ENCODE assay signal across 24 mouse cellular contexts in the genomic region with DNA sequence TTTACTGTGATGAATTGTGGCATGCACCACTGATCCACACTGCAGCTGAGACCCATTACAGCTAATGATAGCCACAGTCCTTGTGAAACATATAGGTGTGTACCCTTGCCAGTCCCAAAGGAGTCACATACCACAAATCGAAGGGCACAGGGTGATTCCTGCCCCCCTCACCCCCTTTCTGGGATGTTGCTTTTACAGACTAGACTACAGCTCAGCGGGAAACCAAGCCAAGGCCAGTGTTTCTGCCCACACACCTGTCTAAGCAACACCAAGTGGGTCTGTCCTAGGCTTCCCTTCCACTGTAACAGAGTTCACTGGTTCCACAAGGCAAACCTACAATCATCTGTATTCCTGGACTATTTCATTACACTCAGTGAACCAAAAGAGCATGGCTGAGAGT.
DNase-seq lines count a peak whose midpoint lies in the region; ATAC-seq and TF ChIP-seq lines count a peak whose summit lies in the region.
"Had no signal": no experiment of that assay in that cellular context is flagged by ENCODE, and none has a peak within 500 bp of the region (broad histone marks: within the 10 kb centered on the region; RNA-seq: fewer than 3 reads in every experiment).

No protein-coding gene starts in this region.

- H3K4me1 ChIP-seq in midbrain, embryonic 10.5 days: peaks cover 6% of the 10 kb centered on the region
- H3K4me1 ChIP-seq in midbrain, postnatal 0 days (ENCODE audit: insufficient read depth, low read length): no peaks in the 10 kb centered on the region; the same call in 1 of the 2 replicates
- peaks cover 50% of the 10 kb centered on the region for H3K4me1 ChIP-seq in forebrain, embryonic 15.5 days
- peaks cover 39% of the 10 kb centered on the region for H3K4me1 ChIP-seq in hindbrain, embryonic 16.5 days (ENCODE audit: control insufficient read depth, insufficient read depth, low read depth, low read length)
- H3K4me1 ChIP-seq: embryonic facial prominence, embryonic 12.5 days; heart, embryonic 13.5 days had no signal

- peaks cover 60% of the 10 kb centered on the region for H3K36me3 ChIP-seq in midbrain, embryonic 10.5 days
- H3K36me3 ChIP-seq in midbrain, postnatal 0 days (ENCODE audit: insufficient read depth, low read length): no peaks in the 10 kb centered on the region
- no peaks in the 10 kb centered on the region for H3K36me3 ChIP-seq in forebrain, embryonic 15.5 days
- no peaks in the 10 kb centered on the region for H3K36me3 ChIP-seq in hindbrain, embryonic 16.5 days (ENCODE audit: control insufficient read depth, insufficient read depth, low read length)
- H3K36me3 ChIP-seq: heart, embryonic 13.5 days had no signal

- TF ChIP-seq CTCF in midbrain, postnatal 0 days (IDR thresholded peaks at IDR 0.05): no peak

- DNase-seq in cerebellum, postnatal 10 days: peak; percentile 51 to 54
- DNase-seq in cerebellum, adult 8-10 months: no peak
- no peak for DNase-seq in midbrain, embryonic 10.5 days (ENCODE audit: low spot score)
- DNase-seq in midbrain, postnatal 0 days (ENCODE audit: low spot score): no peak
- DNase-seq in lung, postnatal 4 days: no peak
- DNase-seq in urinary bladder, postnatal 4 days (ENCODE audit: low spot score in 2 of 2): no peak
- DNase-seq: adrenal gland, adult 2 months; gastrocnemius, postnatal 36 days; heart, adult 2 months; heart, postnatal 14 days; kidney, adult 11 months; kidney, postnatal 4 days; layer of hippocampus, adult 9-11 months; lung, embryonic 14.5 days; thymus, adult 18-20 months; thymus, postnatal 4 days had no signal

- H3K27ac ChIP-seq in midbrain, embryonic 10.5 days (replicated peaks): 0 out of 2 replicates have a peak overlapping the region, but pooled peaks have one; percentile 23
- H3K27ac ChIP-seq in midbrain, postnatal 0 days (ENCODE audit: low read depth, low read length): no peak overlapping the region
- H3K27ac ChIP-seq in forebrain, embryonic 15.5 days (replicated peaks): peak overlapping the region; percentile 58
- H3K27ac ChIP-seq in hindbrain, embryonic 16.5 days (ENCODE audit: low read depth, low read length): peak overlapping the region; percentile 37
- H3K27ac ChIP-seq: embryonic facial prominence, embryonic 12.5 days; heart, adult 2 months; heart, embryonic 13.5 days; limb, embryonic 15.5 days; liver, embryonic 14.5 days had no signal

- WGBS in midbrain, embryonic 10.5 days: 88% methylated on average over 2 of the region's 2 CpGs
- WGBS in midbrain, postnatal 0 days: 92% methylated on average over 2 of the region's 2 CpGs
- 76% methylated on average over 2 of the region's 2 CpGs for WGBS in forebrain, embryonic 15.5 days
- 55% methylated on average over 2 of the region's 2 CpGs for WGBS in hindbrain, embryonic 16.5 days

- no peaks in the 10 kb centered on the region for H3K27me3 ChIP-seq in midbrain, embryonic 10.5 days (ENCODE audit: low read depth, poor library complexity, severe bottlenecking)
- no peaks in the 10 kb centered on the region for H3K27me3 ChIP-seq in midbrain, postnatal 0 days (ENCODE audit: insufficient read depth, low read length)
- no peaks in the 10 kb centered on the region for H3K27me3 ChIP-seq in forebrain, embryonic 15.5 days
- H3K27me3 ChIP-seq in hindbrain, embryonic 16.5 days (replicated peaks; ENCODE audit: control insufficient read depth, insufficient read depth, low read length): no peaks in the 10 kb centered on the region
- H3K27me3 ChIP-seq: embryonic facial prominence, embryonic 12.5 days; heart, embryonic 13.5 days; limb, embryonic 15.5 days had no signal

- no peak for ATAC-seq in midbrain, postnatal 0 days (ENCODE audit: low FRiP score)
- no peak for ATAC-seq in forebrain, embryonic 15.5 days (replicated peaks)
- no peak for ATAC-seq in hindbrain, embryonic 16.5 days
- ATAC-seq: CD4-positive, CD25-positive, alpha-beta regulatory T cell, adult 4 months; Patski had no signal

- no peak overlapping the region for H3K9ac ChIP-seq in midbrain, postnatal 0 days (replicated peaks; ENCODE audit: low read length, poor library complexity, severe bottlenecking)
- H3K9ac ChIP-seq in forebrain, embryonic 15.5 days (replicated peaks): no peak overlapping the region
- H3K9ac ChIP-seq in hindbrain, embryonic 16.5 days (ENCODE audit: low read depth, low read length): no peak overlapping the region
- H3K9ac ChIP-seq: embryonic facial prominence, embryonic 12.5 days; heart, embryonic 13.5 days; limb, embryonic 15.5 days; liver, embryonic 14.5 days; lung, embryonic 14.5 days had no signal

- H3K4me2 ChIP-seq in midbrain, postnatal 0 days (ENCODE audit: low read depth, low read length, poor library complexity, severe bottlenecking): no peak overlapping the region
- H3K4me2 ChIP-seq in forebrain, embryonic 15.5 days (replicated peaks): no peak overlapping the region
- no peak overlapping the region for H3K4me2 ChIP-seq in hindbrain, embryonic 16.5 days (ENCODE audit: low read length)
- H3K4me2 ChIP-seq: embryonic facial prominence, embryonic 12.5 days; heart, embryonic 13.5 days; limb, embryonic 15.5 days; lung, embryonic 14.5 days had no signal

- H3K4me3 ChIP-seq in midbrain, embryonic 10.5 days: no peak overlapping the region
- H3K4me3 ChIP-seq in midbrain, postnatal 0 days (ENCODE audit: low read depth, low read length): no peak overlapping the region
- no peak overlapping the region for H3K4me3 ChIP-seq in forebrain, embryonic 15.5 days
- no peak overlapping the region for H3K4me3 ChIP-seq in hindbrain, embryonic 16.5 days (ENCODE audit: low read length)
- H3K4me3 ChIP-seq: embryonic facial prominence, embryonic 12.5 days; heart, adult 2 months; heart, embryonic 13.5 days; limb, embryonic 15.5 days had no signal

- no peaks in the 10 kb centered on the region for H3K9me3 ChIP-seq in midbrain, embryonic 10.5 days (replicated peaks)
- no peaks in the 10 kb centered on the region for H3K9me3 ChIP-seq in midbrain, postnatal 0 days (ENCODE audit: low read length)
- H3K9me3 ChIP-seq in forebrain, embryonic 15.5 days: no peaks in the 10 kb centered on the region
- H3K9me3 ChIP-seq in hindbrain, embryonic 16.5 days (ENCODE audit: control insufficient read depth, low read length): no peaks in the 10 kb centered on the region
- H3K9me3 ChIP-seq: embryonic facial prominence, embryonic 12.5 days; heart, embryonic 13.5 days; limb, embryonic 15.5 days had no signal

Comparison
In these comparisons a context has a peak if more than half of its experiments do, and no peak if none do; other contexts are left out.
1. DNase-seq: peak in cerebellum, postnatal 10 days (2 of 2); none in cerebellum, adult 8-10 months (single experiment), midbrain, embryonic 10.5 days (single experiment), midbrain, postnatal 0 days (single experiment), lung, postnatal 4 days (0 of 2) and urinary bladder, postnatal 4 days (0 of 2).